Mouse (Mus musculus): ENCODE data around the gene Fip1l1. TPM values are rescaled to one million over a fixed set of nuclear protein-coding genes. Genes with fewer than 3 reads are reported as not detected.

The Fip1l1 gene
- total and polyA plus RNA-seq, 3 experiments, result 72.0 to 171 (median 83.1) TPM

DNA sequence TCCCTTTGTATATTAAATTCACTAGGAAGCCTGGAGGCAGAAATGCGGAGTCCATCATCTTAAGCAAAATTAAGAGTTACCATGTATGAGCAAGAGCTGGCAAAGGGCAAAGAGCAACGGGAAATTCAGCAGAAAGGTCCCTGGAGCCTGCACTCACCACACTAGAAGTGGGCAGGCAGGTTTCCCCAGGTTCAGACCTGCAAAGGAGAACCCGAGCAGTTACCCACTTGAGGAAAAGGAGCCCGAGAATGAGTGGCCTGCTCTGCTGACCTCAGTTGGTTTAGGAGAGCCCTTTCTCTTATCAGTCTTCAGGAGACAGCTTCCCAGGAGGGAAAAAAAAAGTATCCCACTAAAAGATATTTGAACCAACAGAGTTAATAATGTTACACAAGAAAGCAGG is 68.1 kb downstream of the Fip1l1 start:
- H3K79me2 ChIP-seq (replicated peaks; ENCODE audit: control insufficient read depth, extremely low read depth, insufficient read depth, poor library complexity, severe bottlenecking), result no peaks in the 10 kb centered on the region
- H3K36me3 ChIP-seq (replicated peaks in 1 of 2; ENCODE audit: control insufficient read depth in 1 of 2, insufficient read depth in 1 of 2, low read length in 1 of 2), result peaks cover 11 to 18% of the 10 kb centered on the region in 2 experiments
- H3K27ac ChIP-seq (ENCODE audit: insufficient read depth, low read depth), result no peak overlapping the region
- in situ Hi-C loops (cut with MboI; ENCODE audit: low pct_ligation_motif_present, low pct_unique_long_range_greater_than_20kb, low sequenced_read_pairs) (no loop called here), dilution Hi-C loops (cut with MboI; ENCODE audit: extremely low pct_ligation_motif_present, extremely low pct_unique_long_range_greater_than_20kb, low sequenced_read_pairs) (no loop called here)
- DNase-seq (ENCODE audit: extremely low read depth), result no peak
- no peak for TF ChIP-seq EP300 (IDR thresholded peaks at IDR 0.05; ENCODE audit: low read length)
- no peak for TF ChIP-seq JUND (conservative IDR thresholded peaks at IDR 0.05; ENCODE audit: low read depth, low read length)
- no peak for TF ChIP-seq CHD2 (IDR thresholded peaks at IDR 0.05; ENCODE audit: low read length)
- TF ChIP-seq TCF12 (IDR thresholded peaks at IDR 0.05; ENCODE audit: low read depth, low read length), result no peak
- TF ChIP-seq KAT2A (IDR thresholded peaks at IDR 0.05; ENCODE audit: insufficient replicate concordance, low read length), result no peak
- TF ChIP-seq UBTF (IDR thresholded peaks at IDR 0.05; ENCODE audit: low read depth, low read length), result no peak
- TF ChIP-seq POLR2A (IDR thresholded peaks at IDR 0.05; ENCODE audit: low read depth, low read length), result no peak
- TF ChIP-seq CTCF (conservative IDR thresholded peaks at IDR 0.05 in 1 of 2, IDR thresholded peaks at IDR 0.05 in 1 of 2; ENCODE audit: low read depth in 2 of 2, low read length in 2 of 2), result no peak
- H3K4me1 ChIP-seq (ENCODE audit: control insufficient read depth in 1 of 2, insufficient read depth in 2 of 2), result no peaks in the 10 kb centered on the region
- no peak overlapping the region for H3K4me3 ChIP-seq (replicated peaks in 1 of 3; ENCODE audit: low read depth in 2 of 3, low read length in 2 of 3, poor library complexity in 1 of 3)
- H3K9me3 ChIP-seq (replicated peaks; ENCODE audit: low read length), result no peaks in the 10 kb centered on the region
- no peaks in the 10 kb centered on the region for H3K27me3 ChIP-seq (replicated peaks)
- no peak overlapping the region for H3K9ac ChIP-seq (ENCODE audit: insufficient read depth, low read depth)
- no peak overlapping the region for H3K4me2 ChIP-seq (ENCODE audit: insufficient read depth, low read depth, poor library complexity, severe bottlenecking)

DNA sequence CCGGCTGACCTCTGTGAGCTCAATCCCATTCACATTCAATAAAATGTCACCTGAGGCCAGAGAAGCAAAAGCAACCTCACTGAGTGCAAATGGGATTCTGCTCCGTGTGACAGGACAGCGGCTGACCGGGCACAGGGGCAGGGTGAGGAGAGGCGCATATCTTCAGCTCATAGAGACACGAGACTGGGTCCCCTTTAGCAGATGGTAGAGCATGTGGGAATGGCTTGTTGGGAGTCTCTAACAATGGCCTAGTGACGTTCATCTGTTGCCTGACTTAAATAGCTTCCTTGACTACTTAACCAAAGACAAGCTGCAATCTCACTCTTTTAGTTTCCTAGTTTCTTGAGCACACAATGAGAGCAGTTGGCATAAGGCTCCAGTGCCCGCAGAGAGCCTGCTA is 71.0 kb downstream of the Fip1l1 start:
- H3K9ac ChIP-seq (ENCODE audit: insufficient read depth, low read depth), result no peak overlapping the region
- no peaks in the 10 kb centered on the region for H3K79me2 ChIP-seq (replicated peaks; ENCODE audit: control insufficient read depth, extremely low read depth, insufficient read depth, poor library complexity, severe bottlenecking)
- no peak overlapping the region for H3K4me3 ChIP-seq (replicated peaks in 1 of 3; ENCODE audit: low read depth in 2 of 3, low read length in 2 of 3, poor library complexity in 1 of 3)
- DNase-seq (ENCODE audit: extremely low read depth), result no peak
- H3K27me3 ChIP-seq (replicated peaks), result no peaks in the 10 kb centered on the region
- H3K27ac ChIP-seq (ENCODE audit: insufficient read depth, low read depth), result no peak overlapping the region
- H3K9me3 ChIP-seq (replicated peaks; ENCODE audit: low read length), result no peaks in the 10 kb centered on the region
- no peaks in the 10 kb centered on the region for H3K4me1 ChIP-seq (ENCODE audit: control insufficient read depth in 1 of 2, insufficient read depth in 2 of 2)
- no peak for TF ChIP-seq JUND (conservative IDR thresholded peaks at IDR 0.05; ENCODE audit: low read depth, low read length)
- TF ChIP-seq NRF1 (IDR thresholded peaks at IDR 0.05; ENCODE audit: low read depth, low read length), result no peak
- TF ChIP-seq SIN3A (IDR thresholded peaks at IDR 0.05; ENCODE audit: low read length), result no peak
- TF ChIP-seq CHD2 (IDR thresholded peaks at IDR 0.05; ENCODE audit: low read length), result no peak
- TF ChIP-seq CTCF (conservative IDR thresholded peaks at IDR 0.05 in 1 of 2, IDR thresholded peaks at IDR 0.05 in 1 of 2; ENCODE audit: low read depth in 2 of 2, low read length in 2 of 2), result no peak
- no peak for TF ChIP-seq SMC3 (IDR thresholded peaks at IDR 0.05; ENCODE audit: low read depth, low read length)
- TF ChIP-seq ELF1 (IDR thresholded peaks at IDR 0.05; ENCODE audit: low read depth, low read length), result no peak
- no peak for TF ChIP-seq ZMIZ1 (IDR thresholded peaks at IDR 0.05; ENCODE audit: low read depth, low read length)
- TF ChIP-seq RAD21 (IDR thresholded peaks at IDR 0.05; ENCODE audit: low read depth, low read length), result no peak
- TF ChIP-seq TBP (conservative IDR thresholded peaks at IDR 0.05; ENCODE audit: low read depth, low read length), result no peak
- TF ChIP-seq UBTF (IDR thresholded peaks at IDR 0.05; ENCODE audit: low read depth, low read length), result no peak
- no peak for TF ChIP-seq CHD1 (IDR thresholded peaks at IDR 0.05; ENCODE audit: low read depth, low read length)
- TF ChIP-seq NELFE (IDR thresholded peaks at IDR 0.05; ENCODE audit: low read depth, low read length), result no peak
- TF ChIP-seq USF1 (IDR thresholded peaks at IDR 0.05; ENCODE audit: low read depth, low read length), result no peak
- H3K4me2 ChIP-seq (ENCODE audit: insufficient read depth, low read depth, poor library complexity, severe bottlenecking), result no peak overlapping the region
- dilution Hi-C loops (cut with MboI; ENCODE audit: extremely low pct_ligation_motif_present, extremely low pct_unique_long_range_greater_than_20kb, low sequenced_read_pairs) (no loop called here), in situ Hi-C loops (cut with MboI; ENCODE audit: low pct_ligation_motif_present, low pct_unique_long_range_greater_than_20kb, low sequenced_read_pairs) (no loop called here)
- peaks cover 0 to 4% of the 10 kb centered on the region in 2 experiments for H3K36me3 ChIP-seq (replicated peaks in 1 of 2; ENCODE audit: control insufficient read depth in 1 of 2, insufficient read depth in 1 of 2, low read length in 1 of 2)
